Mouse (Mus musculus) stomach, embryonic 16.5 days (tissue): ENCODE data around the gene Dll4. TPM values are rescaled to one million over a fixed set of nuclear protein-coding genes. Genes with fewer than 3 reads are reported as not detected.

Experiments
- ATAC-seq: fragments of 200-750 bp; cut with Nextera tagmentation; 2 replicates; pipeline ENCODE4 v1.8.0; 2017; ENCODE audit warnings: moderate number of reproducible peaks, moderate TSS enrichment; ENCODE audit not compliant: insufficient read depth, low FRiP score
- H3K27ac ChIP-seq: fragments of 300-500 bp; sonication (generic); 2 replicates; pipeline ENCODE4 v1.5.1; 2014; ENCODE audit warnings: low read length
- H3K27me3 ChIP-seq: fragments of 300-500 bp; sonication (generic); 2 replicates; pipeline ENCODE4 v1.6.1; 2014; ENCODE audit warnings: low read length, control low read depth, mixed read lengths; ENCODE audit not compliant: control insufficient read depth, insufficient read depth
- H3K36me3 ChIP-seq: fragments of 300-500 bp; sonication (generic); 2 replicates; pipeline ENCODE4 v1.6.1; 2014; ENCODE audit warnings: low read length; ENCODE audit not compliant: control insufficient read depth, insufficient read depth
- H3K4me1 ChIP-seq: fragments of 300-500 bp; sonication (generic); 2 replicates; pipeline ENCODE4 v1.6.1; 2014; ENCODE audit warnings: low read length, control low read depth, mixed read lengths; ENCODE audit not compliant: control insufficient read depth, insufficient read depth
- H3K4me2 ChIP-seq: fragments of 300-500 bp; sonication (generic); 2 replicates; pipeline ENCODE4 v1.6.1; 2014; ENCODE audit warnings: low read depth, low read length, mixed read lengths
- H3K4me3 ChIP-seq: fragments of 300-500 bp; sonication (generic); replicated peaks from 2 replicates; pipeline ENCODE4 v1.5.1; 2014; ENCODE audit warnings: mild to moderate bottlenecking, low read length
- H3K9ac ChIP-seq: fragments of 300-500 bp; sonication (generic); 2 replicates; pipeline ENCODE4 v1.6.1; 2014; ENCODE audit warnings: low read length
- H3K9me3 ChIP-seq: fragments of 300-500 bp; sonication (generic); replicated peaks from 2 replicates; pipeline ENCODE4 v1.6.1; 2016; ENCODE audit warnings: low read length, control low read depth; ENCODE audit not compliant: control insufficient read depth
- WGBS: fragments of 180-500 bp; shearing (Covaris S2); extraction: QIAGEN DNeasy Blood & Tissue Kit; methylation state at CpG from one replicate; pipeline ENCODE4 v1.1.7; 2014; 5-methylcytosine and 5-hydroxymethylcytosine counted together
- polyA plus RNA-seq: library from polyadenylated mRNA; unstranded; fragments of >200 nt; fragmentation: Nextera tagmentation; extraction: Ambion mirVana; gene quantifications from 2 replicates; pipeline ENCODE4 v1.2.1, GENCODE M21; 2015

The Dll4 gene
- polyA plus RNA-seq, 1 experiment from 2014 or later: 6.8 TPM

GRCm38 (mm10) chr2:119337425-119338265 is 12.1 kb downstream of the Dll4 start:
- 6% methylated on average over 60 of the region's 60 CpGs for WGBS
- Histone ChIP-seq H3K9me3 (no peaks in the 10 kb centered on the region), H3K27me3 (no peaks in the 10 kb centered on the region), H3K4me1 (peaks cover 4% of the 10 kb centered on the region; the same call in 1 of the 2 replicates), H3K36me3 (no peaks in the 10 kb centered on the region), H3K9ac (peak overlapping the region; percentile 87), H3K4me3 (peak overlapping the region; percentile 65), H3K4me2 (peak overlapping the region; percentile 61), H3K27ac (peak overlapping the region; percentile 74)
- peak; percentile 87 for ATAC-seq

DNA sequence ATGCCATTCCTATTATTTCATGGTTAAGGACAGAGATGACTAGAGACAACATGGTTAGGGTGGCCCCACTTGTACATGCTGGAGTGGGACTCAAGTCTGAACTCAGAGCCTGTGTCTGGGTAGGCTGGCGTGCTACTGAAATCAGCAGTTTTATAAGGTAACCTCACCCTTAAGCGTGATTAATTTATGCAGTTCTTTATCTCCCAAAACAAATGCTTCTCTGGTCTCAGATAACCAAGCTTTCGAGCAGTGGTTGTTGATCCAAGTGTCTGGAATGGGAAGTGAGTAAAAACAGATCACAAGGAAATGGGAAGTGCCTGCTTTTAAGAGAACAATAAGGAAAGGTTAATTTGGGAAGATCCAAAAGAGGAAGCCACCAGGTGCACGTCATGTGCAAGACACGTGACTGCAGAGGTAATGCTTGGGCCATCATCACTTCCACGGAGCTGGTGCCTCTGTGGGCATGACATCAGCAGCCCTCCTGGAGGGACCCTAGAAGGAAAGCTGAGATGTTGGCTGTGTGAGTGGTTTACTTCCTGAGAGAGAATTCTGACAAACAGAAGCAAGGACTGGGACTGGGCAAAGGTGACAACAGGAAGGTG is 19.1 kb downstream of the Dll4 start:
- H3K4me3 ChIP-seq: no peak overlapping the region
- ATAC-seq: no peak
- no peak overlapping the region for H3K9ac ChIP-seq
- H3K4me2 ChIP-seq: no peak overlapping the region
- H3K9me3 ChIP-seq: no peaks in the 10 kb centered on the region
- WGBS: 39% methylated on average over 6 of the region's 6 CpGs
- no peaks in the 10 kb centered on the region for H3K4me1 ChIP-seq
- no peak overlapping the region for H3K27ac ChIP-seq
- H3K27me3 ChIP-seq: no peaks in the 10 kb centered on the region; the same call in 1 of the 2 replicates
- H3K36me3 ChIP-seq: no peaks in the 10 kb centered on the region

- Histone ChIP-seq H3K27me3 (peaks cover 4% of the 10 kb centered on the region; the same call in 1 of the 2 replicates), H3K9ac (peak within 1 kb of the TSS; percentile 49), H3K9me3 (no peaks in the 10 kb centered on the region), H3K4me2 (peak within 1 kb of the TSS; percentile 69), H3K4me1 (peaks cover 5% of the 10 kb centered on the region; the same call in 1 of the 2 replicates), H3K36me3 (no peaks in the 10 kb centered on the region), H3K4me3 (peak within 1 kb of the TSS; percentile 52), H3K27ac (no peak within 1 kb of the TSS)
- WGBS: 5% methylated on average over 58 of the region's 58 CpGs
- peak; percentile 91 for ATAC-seq
Observed at GRCm38 (mm10) chr2:119350555-119351486, 25.2 kb downstream of the Dll4 start, which contains the start of gene Chac1. Gene Chac1 (plus strand): TSS chr2:119351229.

DNA sequence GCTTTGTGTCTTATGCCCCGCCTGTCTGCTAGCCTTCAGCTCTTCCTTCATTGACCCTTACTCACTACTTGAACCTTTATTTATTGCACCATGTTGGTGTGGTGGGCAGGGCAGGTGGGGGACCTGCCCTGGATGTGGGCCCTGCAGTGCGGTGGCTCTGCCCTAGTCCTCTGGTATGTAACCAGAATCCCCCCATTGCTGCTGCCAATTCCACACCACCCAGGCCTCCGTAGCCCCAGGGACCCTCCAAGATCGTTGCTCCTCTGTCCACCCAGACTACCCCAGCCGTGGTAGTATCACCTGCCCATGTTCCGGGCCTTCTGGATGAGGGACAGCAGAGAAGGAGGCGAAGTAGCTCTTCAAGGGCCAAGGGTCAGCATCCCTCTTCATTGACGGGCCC is 28.1 kb downstream of the Dll4 start:
- Histone ChIP-seq H3K27ac (no peak overlapping the region), H3K4me1 (peaks cover 5% of the 10 kb centered on the region; the same call in 1 of the 2 replicates), H3K4me3 (no peak overlapping the region), H3K27me3 (peaks cover 4% of the 10 kb centered on the region; the same call in 1 of the 2 replicates), H3K36me3 (no peaks in the 10 kb centered on the region), H3K9me3 (0 out of 2 replicates have a peak, but pooled peaks cover 3% of the 10 kb centered on the region), H3K9ac (no peak overlapping the region), H3K4me2 (no peak overlapping the region)
- ATAC-seq: no peak
- WGBS: 82% methylated on average over 8 of the region's 8 CpGs

- H3K4me3 ChIP-seq: no peak overlapping the region
- no peaks in the 10 kb centered on the region for H3K36me3 ChIP-seq
- no peak overlapping the region for H3K9ac ChIP-seq
- H3K27me3 ChIP-seq: peaks cover 4% of the 10 kb centered on the region; the same call in 1 of the 2 replicates
- H3K4me2 ChIP-seq: no peak overlapping the region
- 0 out of 2 replicates have a peak, but pooled peaks cover 3% of the 10 kb centered on the region for H3K9me3 ChIP-seq
- no peak overlapping the region for H3K27ac ChIP-seq
- ATAC-seq: no peak
- WGBS: 86% methylated on average over 3 of the region's 3 CpGs
- peaks cover 5% of the 10 kb centered on the region; the same call in 1 of the 2 replicates for H3K4me1 ChIP-seq
Observed at GRCm38 (mm10) chr2:119355089-119355488, 29.5 kb downstream of the Dll4 start.

- no peak for ATAC-seq
- 32% methylated on average over 7 of the region's 7 CpGs for WGBS
- Histone ChIP-seq H3K27ac (no peak overlapping the region), H3K36me3 (no peaks in the 10 kb centered on the region), H3K4me1 (peaks cover 5% of the 10 kb centered on the region; the same call in 1 of the 2 replicates), H3K4me3 (no peak overlapping the region), H3K4me2 (no peak overlapping the region), H3K9ac (no peak overlapping the region), H3K9me3 (0 out of 2 replicates have a peak, but pooled peaks cover 3% of the 10 kb centered on the region), H3K27me3 (peaks cover 4% of the 10 kb centered on the region; the same call in 1 of the 2 replicates)
Observed at GRCm38 (mm10) chr2:119355651-119356050, 30.1 kb downstream of the Dll4 start.

- Histone ChIP-seq H3K4me2 (no peak overlapping the region), H3K4me3 (no peak overlapping the region), H3K27ac (no peak overlapping the region), H3K27me3 (peaks cover 1% of the 10 kb centered on the region; the same call in 1 of the 2 replicates), H3K36me3 (no peaks in the 10 kb centered on the region), H3K9me3 (peaks cover 3% of the 10 kb centered on the region; the same call in 1 of the 2 replicates), H3K9ac (no peak overlapping the region), H3K4me1 (0 out of 2 replicates have a peak, but pooled peaks cover under 1% of the 10 kb centered on the region)
- no peak for ATAC-seq
Observed at GRCm38 (mm10) chr2:119356310-119356709, 30.7 kb downstream of the Dll4 start.

DNA sequence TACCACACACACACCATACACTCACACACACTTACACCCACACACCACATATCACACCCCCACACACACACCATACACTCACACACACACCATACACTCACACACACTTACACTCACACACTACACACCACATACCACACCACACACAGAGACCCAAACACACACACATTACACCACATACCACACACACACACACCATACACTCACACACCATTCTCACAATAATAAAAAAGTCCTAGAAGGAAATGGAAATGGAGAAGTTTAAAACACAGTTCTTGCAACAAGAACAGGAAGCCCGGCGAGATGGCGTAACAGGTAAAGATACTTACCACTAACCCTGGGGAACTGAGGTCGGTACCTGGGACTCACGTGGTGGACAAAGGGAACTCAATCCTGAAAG is 31.2 kb downstream of the Dll4 start:
- H3K4me3 ChIP-seq: no peak overlapping the region
- no peaks in the 10 kb centered on the region for H3K36me3 ChIP-seq
- no peak overlapping the region for H3K9ac ChIP-seq
- no peaks in the 10 kb centered on the region for H3K27me3 ChIP-seq
- H3K4me1 ChIP-seq: no peaks in the 10 kb centered on the region
- WGBS: 89% methylated on average over 5 of the region's 5 CpGs
- ATAC-seq: no peak
- H3K9me3 ChIP-seq: peaks cover 8% of the 10 kb centered on the region; the same call in 1 of the 2 replicates
- no peak overlapping the region for H3K27ac ChIP-seq
- H3K4me2 ChIP-seq: no peak overlapping the region
